Mouse (Mus musculus): ENCODE results near the gene Epn1. TPM values are rescaled to one million over a fixed set of nuclear protein-coding genes. Genes with fewer than 3 reads are reported as not detected.

Epn1 gene
- total RNA-seq (2017), result 25.7 and 38.2 TPM in 2 replicates

DNA sequence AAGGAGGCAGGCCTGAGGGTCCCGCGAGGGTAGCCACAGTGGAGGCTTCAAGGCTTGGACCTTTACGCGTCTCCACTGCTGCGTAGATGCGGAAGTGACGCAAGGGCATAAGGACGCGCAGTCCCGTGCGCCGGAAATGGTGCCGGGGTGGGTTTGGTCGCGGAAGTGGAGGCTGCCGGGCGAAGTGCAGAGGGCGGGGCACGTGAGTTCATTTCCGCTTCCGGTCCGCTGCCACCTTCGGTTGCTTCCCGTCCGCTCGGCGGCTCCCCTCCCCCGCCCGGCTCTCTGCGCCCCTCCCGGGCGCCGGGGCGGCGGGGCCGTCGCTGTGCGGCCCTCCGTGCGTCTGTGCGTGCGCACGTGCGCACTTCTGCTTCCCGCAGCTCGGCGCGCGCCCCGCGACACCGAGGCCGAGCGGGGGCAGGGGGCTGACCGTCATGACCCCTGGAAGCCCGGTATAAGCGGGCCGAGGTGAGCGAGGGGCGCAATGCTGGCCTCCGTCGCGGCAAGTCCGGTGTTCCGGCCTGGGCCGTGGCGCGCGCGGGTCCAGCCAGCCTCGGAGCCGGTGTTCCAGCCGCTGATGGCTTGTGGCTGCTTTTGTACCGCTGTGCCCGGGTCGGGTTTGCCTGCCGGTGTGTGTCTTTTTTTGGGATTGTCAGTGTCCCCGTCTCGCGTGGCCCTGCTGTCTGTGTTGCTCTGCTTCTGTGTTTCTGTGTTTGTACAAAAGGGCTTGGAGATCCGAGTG lies at the start of gene Epn1:
Epn1 (plus strand) TSS at position 226 of the 742 bp plus-strand sequence.
- ATAC-seq (replicated peaks in 1 of 2; ENCODE audit: insufficient read depth in 1 of 2, low FRiP score in 2 of 2, low TSS enrichment in 1 of 2, low read depth in 1 of 2, poor library complexity in 2 of 2, severe bottlenecking in 2 of 2), result peak; percentile 96 to 99

DNA sequence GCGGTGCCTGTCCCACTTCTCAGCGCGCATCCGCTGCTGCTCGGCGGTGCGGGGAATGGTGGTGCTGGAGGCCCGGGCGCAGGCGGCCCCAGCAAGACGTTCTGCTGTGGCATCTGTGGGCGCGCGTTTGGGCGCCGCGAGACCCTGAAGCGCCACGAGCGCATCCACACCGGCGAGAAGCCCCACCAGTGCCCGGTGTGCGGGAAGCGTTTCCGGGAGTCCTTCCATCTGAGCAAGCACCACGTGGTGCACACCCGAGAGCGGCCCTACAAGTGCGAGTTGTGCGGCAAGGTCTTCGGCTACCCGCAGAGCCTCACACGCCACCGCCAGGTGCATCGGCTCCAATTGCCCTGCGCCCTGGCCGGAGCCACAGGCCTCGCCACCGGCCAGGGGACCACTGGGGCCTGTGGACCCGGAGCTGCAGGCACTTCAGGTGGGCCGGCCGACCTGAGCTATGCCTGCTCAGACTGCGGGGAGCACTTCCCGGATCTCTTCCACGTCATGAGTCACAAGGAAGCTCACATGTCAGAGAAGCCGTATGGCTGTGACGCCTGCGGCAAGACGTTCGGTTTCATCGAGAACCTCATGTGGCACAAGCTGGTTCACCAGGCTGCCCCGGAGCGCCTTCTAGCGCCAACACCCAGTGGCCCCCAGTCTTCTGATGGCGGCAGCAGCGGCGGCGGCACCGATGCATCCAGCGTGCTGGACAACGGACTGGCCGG lies 49.3 kb upstream of the Epn1 start:
- ATAC-seq (replicated peaks in 1 of 2; ENCODE audit: insufficient read depth in 1 of 2, low FRiP score in 2 of 2, low TSS enrichment in 1 of 2, low read depth in 1 of 2, poor library complexity in 2 of 2, severe bottlenecking in 2 of 2), result no peak

DNA sequence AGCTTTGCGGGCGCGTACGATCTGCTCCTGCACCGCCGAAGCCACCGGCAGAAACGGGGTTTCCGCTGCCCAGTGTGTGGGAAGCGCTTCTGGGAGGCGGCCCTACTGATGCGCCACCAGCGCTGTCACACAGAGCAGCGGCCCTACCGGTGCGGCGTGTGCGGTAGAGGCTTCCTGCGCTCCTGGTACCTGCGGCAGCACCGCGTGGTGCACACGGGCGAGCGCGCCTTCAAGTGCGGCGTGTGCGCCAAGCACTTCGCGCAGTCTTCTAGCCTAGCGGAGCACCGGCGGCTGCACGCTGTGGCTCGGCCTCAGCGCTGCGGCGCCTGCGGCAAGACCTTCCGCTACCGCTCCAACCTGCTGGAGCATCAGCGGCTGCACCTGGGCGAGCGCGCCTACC lies 48.5 kb upstream of the Epn1 start:
- ATAC-seq (replicated peaks in 1 of 2; ENCODE audit: insufficient read depth in 1 of 2, low FRiP score in 2 of 2, low TSS enrichment in 1 of 2, low read depth in 1 of 2, poor library complexity in 2 of 2, severe bottlenecking in 2 of 2), result no peak

DNA sequence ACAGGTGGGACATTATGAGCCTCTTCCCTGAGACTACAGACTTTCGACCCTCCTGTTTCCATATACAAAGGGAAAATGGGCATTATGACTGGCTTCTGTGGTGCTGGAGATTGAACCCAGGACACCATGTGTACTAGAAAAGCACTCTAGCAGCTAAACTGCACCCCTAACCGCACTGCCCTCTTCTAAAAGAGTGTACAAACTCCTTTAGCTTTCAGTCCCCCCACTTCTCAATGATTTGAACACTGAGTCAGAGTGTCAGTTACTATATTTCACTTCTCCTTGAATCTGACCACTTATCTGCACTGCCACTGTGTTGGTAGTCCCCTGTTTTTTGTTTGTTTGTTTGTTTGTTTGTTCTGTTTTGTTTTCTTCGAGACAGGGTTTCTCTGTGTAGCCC lies 46.2 kb upstream of the Epn1 start, which contains the start of gene 4632433K11Rik:
4632433K11Rik (plus strand) TSS at position 301 of the 400 bp plus-strand sequence.
- no peak for ATAC-seq (replicated peaks in 1 of 2; ENCODE audit: insufficient read depth in 1 of 2, low FRiP score in 2 of 2, low TSS enrichment in 1 of 2, low read depth in 1 of 2, poor library complexity in 2 of 2, severe bottlenecking in 2 of 2)

DNA sequence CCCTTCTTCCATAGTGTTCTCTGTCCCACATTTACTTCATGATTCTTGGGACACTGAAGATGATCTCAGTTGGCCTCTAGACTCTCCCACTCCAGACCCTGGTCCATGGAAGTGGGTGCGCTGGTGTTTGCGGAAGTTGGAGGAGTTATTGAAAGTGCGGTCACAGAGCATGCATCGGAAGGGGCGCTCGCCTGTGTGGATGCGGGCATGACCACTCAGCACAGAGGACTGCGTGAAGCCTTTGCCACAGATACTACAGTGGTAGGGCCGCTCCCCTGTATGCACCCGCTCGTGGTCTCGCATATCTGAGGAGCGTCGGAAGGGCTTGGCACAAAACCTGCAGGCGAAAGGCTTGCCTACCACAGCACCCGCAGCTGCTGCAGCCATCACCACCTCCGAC lies 44.4 kb upstream of the Epn1 start:
- no peak for ATAC-seq (replicated peaks in 1 of 2; ENCODE audit: insufficient read depth in 1 of 2, low FRiP score in 2 of 2, low TSS enrichment in 1 of 2, low read depth in 1 of 2, poor library complexity in 2 of 2, severe bottlenecking in 2 of 2)

DNA sequence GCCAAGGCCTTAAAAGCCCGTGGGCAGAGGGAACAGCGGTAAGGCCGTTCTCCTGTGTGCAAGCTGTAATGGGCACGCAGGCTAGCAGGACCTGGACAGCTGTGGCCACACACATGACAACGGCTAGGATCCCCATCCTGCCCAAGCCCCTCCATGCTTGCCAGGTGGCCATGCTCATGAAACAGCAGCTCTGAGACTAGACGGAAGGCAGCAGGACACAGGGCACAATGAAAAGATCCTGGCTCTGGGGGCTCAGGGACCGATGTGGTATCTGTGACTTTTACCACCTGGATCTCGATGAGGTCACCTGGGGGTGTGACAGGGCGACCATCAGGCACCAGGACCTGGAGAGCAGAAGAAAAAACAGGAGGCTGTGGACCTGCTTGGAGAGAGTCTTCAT lies 43.9 kb upstream of the Epn1 start:
- ATAC-seq (replicated peaks in 1 of 2; ENCODE audit: insufficient read depth in 1 of 2, low FRiP score in 2 of 2, low TSS enrichment in 1 of 2, low read depth in 1 of 2, poor library complexity in 2 of 2, severe bottlenecking in 2 of 2), result no peak

DNA sequence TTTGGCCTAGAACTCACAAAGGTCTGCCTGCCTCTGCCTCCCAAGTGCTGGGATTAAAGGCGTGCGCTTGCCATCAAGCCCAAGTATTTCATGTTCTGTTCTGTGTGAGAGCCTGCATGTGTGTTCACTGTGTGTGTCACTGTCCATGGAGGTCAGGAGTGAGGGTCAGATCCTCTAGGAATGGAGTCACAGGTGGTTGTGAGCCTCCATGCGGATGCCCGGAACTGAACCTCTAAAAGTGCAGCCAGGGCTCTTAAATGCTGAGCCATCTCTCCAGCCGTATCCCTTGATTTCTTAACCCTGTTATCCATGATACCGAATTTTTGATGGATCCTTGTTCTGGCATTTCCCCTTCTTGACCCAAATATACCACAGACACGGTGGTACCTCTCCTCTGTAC lies 43.0 kb upstream of the Epn1 start:
- ATAC-seq (replicated peaks in 1 of 2; ENCODE audit: insufficient read depth in 1 of 2, low FRiP score in 2 of 2, low TSS enrichment in 1 of 2, low read depth in 1 of 2, poor library complexity in 2 of 2, severe bottlenecking in 2 of 2), result no peak

DNA sequence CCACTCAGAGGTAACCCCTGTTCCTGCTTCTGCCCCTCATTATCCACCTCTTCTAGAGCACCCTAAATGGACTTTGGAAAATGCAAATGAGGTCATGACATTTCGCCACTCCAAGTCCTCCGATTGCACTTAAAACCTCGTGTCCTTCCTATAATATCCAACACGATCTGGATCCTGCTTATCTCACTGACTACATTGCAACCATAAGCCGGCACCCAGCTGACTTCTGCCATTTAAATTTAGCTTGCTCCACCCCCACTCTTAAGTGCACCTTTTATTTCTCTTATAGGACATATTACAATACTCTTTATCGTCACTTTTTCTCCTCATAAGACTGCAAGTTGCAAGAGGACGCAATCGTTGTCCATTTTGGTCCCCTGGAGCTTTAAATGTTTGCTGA lies 42.6 kb upstream of the Epn1 start:
- ATAC-seq (replicated peaks in 1 of 2; ENCODE audit: insufficient read depth in 1 of 2, low FRiP score in 2 of 2, low TSS enrichment in 1 of 2, low read depth in 1 of 2, poor library complexity in 2 of 2, severe bottlenecking in 2 of 2), result no peak

DNA sequence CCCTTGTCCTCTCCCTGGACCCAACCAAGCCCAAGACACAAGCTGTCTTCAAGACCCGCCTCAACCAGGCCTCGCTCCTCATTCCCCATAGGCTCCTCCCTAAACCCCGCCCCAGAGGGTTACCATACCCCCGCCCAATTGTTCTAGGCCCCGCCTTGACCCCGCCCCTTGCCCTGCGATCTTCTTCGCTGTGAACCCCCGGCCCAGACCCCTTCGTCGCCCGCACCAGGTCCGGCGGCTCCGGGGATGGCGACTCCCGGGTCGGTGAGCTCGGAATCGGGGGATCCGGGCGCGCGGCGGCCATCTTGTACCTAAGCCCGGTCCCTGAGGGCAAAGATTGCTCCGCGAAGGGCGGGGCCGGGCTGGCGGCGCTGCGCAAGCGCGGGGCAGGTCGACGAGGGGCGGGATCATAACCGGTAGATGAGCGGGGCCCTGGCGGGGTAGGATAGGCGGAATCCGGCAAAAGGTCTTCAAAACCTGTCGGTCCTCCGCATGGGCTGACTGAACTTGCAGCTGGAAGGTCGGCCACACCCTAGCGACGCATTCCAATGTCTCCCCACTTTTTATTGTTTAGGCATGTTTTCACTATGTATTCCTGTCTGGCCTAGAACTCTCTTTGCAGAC lies 41.8 kb upstream of the Epn1 start, which contains the start of gene Zfp784:
Zfp784 (minus strand) TSS at position 338 of the 624 bp plus-strand sequence.
- peak; percentile 91 to 97 for ATAC-seq (replicated peaks in 1 of 2; ENCODE audit: insufficient read depth in 1 of 2, low FRiP score in 2 of 2, low TSS enrichment in 1 of 2, low read depth in 1 of 2, poor library complexity in 2 of 2, severe bottlenecking in 2 of 2)

DNA sequence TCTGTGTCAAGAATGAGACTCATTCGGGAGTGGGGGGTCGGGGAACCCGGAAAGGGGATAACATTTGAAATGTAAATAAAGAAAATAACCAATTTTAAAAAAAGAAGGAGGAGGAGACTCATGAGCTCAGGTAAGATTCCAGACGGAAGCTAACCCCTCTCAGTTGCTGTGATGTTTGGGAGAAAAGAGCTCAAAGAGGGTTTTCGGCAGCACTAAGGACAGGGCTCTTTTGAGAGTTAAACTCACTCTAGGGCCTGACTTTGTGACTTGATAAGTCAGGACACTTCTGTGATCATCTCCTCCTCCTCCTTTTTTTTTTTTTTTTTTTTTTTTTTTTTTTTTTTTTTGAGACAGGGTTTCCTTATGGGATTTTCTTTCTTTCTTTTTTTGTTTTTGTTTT lies 41.1 kb upstream of the Epn1 start:
- no peak for ATAC-seq (replicated peaks in 1 of 2; ENCODE audit: insufficient read depth in 1 of 2, low FRiP score in 2 of 2, low TSS enrichment in 1 of 2, low read depth in 1 of 2, poor library complexity in 2 of 2, severe bottlenecking in 2 of 2)

DNA sequence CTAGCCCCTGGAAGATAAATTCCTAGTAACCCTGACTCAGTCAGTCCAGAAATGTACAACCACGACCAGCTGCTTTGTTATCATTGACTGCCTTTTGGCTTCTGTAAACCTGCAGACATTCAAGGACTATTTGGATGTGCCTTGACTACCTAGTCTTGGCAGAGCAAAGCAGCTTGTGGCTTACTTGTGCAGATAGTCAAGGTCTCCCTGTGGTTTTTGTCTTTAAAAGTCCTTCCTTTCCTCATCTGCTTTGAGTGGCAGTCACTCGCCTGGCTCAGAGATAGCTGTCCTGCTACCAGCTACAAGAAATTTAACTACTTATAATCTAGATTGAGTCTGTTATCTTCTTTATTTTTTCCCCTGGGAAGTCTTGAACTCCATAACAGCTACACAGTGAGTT lies 35.1 kb upstream of the Epn1 start:
- ATAC-seq (replicated peaks in 1 of 2; ENCODE audit: insufficient read depth in 1 of 2, low FRiP score in 2 of 2, low TSS enrichment in 1 of 2, low read depth in 1 of 2, poor library complexity in 2 of 2, severe bottlenecking in 2 of 2), result no peak

DNA sequence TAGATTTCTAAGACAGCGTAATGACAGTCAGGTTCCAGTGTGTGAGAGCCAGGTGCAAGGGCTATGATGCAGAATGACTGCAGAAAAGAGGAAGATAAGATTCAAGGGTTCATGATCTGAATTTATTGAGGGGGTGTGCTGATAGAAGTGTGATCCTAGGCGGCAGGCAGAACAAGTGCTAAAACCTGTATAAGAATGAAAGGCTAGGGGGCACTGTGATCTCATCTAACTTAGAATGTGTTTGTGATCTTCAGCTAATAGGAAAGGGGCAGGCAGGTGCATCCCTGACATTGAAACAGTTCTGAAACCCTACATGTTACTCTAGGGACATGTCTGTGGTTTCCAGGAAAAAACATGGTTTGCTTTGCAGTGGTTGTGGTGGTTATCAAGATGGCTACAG lies 33.9 kb upstream of the Epn1 start:
- no peak for ATAC-seq (replicated peaks in 1 of 2; ENCODE audit: insufficient read depth in 1 of 2, low FRiP score in 2 of 2, low TSS enrichment in 1 of 2, low read depth in 1 of 2, poor library complexity in 2 of 2, severe bottlenecking in 2 of 2)

DNA sequence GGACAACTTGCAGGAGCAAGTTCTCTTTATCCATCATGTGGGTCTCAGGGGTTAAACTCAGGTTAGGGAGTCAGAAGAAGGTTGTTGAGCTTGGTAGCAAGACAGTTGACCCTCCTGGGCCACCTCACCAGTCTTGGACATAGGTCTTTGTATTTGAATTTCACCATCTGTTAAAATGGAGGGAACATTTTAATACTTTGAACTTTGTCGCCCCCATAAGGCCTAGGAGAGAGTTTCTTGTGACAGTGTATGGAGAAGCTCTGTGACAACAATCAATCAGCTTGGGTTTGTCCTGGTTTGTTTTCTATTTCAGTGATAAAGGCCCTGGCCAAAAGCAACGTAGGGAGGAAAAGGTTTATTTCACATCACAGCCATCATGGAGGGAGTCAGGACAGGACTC lies 32.7 kb upstream of the Epn1 start:
- peak; percentile 20 to 24; a peak in 1 of 4 replicates for ATAC-seq (replicated peaks in 1 of 2; ENCODE audit: insufficient read depth in 1 of 2, low FRiP score in 2 of 2, low TSS enrichment in 1 of 2, low read depth in 1 of 2, poor library complexity in 2 of 2, severe bottlenecking in 2 of 2)

DNA sequence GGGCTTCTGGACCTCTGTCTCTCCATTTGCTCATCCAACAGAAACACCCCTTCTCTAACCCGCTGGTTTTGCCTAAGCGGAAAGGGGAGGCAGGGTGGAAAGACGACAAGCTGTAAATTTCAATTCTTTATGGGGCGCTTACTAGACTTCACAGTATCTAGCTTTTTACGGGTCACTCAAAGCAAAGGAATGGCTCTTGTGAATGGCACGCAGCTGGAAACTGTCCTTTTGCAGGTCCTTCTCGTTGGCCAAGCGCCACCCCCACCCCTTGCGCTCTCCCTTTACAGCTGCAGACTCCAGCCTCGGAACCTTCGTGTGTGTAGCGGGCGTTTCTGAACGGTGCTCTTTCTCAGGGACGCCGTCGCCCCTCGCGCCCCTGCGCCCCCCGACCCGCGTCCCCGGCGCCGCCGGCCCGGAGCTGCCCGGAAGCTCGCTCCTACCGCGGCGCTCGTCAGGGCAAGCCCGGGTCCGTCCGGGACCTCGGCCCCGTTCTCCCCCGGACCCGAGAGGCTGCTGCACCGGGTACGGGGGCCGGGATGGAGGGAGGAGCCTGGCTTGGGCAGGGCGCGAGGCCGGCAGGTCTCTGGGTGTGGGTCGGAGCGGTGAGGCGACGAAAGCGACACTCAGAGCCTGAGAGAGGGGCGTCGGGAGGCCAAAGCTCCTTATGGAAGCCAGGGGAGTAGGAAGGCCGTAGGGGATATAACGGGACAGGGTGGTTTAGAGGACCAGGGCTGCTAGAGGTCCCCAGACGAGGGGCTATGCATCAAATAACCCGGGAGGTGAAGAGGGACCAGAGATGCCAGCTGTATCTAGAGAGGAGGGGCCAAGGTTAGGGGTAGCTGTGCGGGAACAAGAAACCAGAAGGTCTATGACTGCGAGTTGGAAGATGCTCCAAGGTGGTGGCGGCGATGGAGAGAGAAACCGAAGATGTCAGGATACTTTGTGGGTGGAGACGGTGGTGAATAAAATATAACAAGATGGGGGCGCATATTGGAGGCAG lies 28.5 kb upstream of the Epn1 start, which contains the start of gene Zfp580:
Zfp580 (plus strand) TSS at position 346 of the 1,000 bp plus-strand sequence.
- peak; percentile 48 to 52; a peak in 3 of 4 replicates for ATAC-seq (replicated peaks in 1 of 2; ENCODE audit: insufficient read depth in 1 of 2, low FRiP score in 2 of 2, low TSS enrichment in 1 of 2, low read depth in 1 of 2, poor library complexity in 2 of 2, severe bottlenecking in 2 of 2)

DNA sequence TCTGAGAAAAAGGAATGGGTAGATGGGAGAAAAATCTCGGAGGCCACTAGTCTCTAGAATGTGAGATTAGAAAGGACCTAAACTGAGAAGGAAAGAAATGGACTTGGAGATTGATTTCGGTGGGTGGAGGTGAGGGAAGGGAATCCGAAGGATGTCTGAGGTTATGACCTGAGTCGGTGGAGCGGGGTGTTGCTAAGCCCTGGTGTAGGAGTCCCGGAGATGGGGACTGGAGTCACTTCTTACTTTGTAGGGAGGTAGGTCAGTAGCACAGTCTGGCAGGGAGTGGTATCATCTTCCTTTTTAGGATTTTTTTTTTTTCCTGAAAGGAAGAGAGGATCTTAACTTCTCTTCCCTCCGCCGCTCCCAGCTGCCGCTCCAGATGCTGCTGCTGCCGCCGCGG lies 27.6 kb upstream of the Epn1 start:
- no peak for ATAC-seq (replicated peaks in 1 of 2; ENCODE audit: insufficient read depth in 1 of 2, low FRiP score in 2 of 2, low TSS enrichment in 1 of 2, low read depth in 1 of 2, poor library complexity in 2 of 2, severe bottlenecking in 2 of 2)

DNA sequence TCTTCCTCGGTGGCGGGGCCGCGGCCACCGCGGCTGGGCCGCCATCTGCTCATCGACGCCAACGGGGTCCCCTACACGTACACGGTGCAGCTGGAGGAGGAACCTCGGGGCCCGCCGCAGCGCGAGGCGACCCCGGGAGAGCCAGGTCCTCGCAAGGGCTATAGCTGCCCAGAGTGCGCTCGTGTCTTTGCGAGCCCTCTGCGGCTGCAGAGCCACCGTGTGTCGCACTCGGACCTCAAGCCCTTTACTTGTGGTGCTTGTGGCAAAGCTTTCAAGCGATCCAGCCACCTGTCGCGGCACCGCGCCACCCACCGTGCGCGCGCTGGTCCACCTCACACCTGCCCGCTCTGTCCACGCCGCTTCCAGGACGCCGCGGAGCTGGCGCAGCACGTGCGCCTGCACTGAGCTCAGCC lies 27.1 kb upstream of the Epn1 start:
- ATAC-seq (replicated peaks in 1 of 2; ENCODE audit: insufficient read depth in 1 of 2, low FRiP score in 2 of 2, low TSS enrichment in 1 of 2, low read depth in 1 of 2, poor library complexity in 2 of 2, severe bottlenecking in 2 of 2), result no peak
